Mouse (Mus musculus): ENCODE data around the gene Pcgf5. TPM values are rescaled to one million over a fixed set of nuclear protein-coding genes. Genes with fewer than 3 reads are reported as not detected.

Pcgf5 gene
- polyA plus RNA-seq, 1 experiment: 19.0 TPM

- H3K4me1 ChIP-seq (ENCODE audit: control insufficient read depth, insufficient read depth, insufficient read length, low read length): peaks cover 3% of the 10 kb centered on the region; the same call in 1 of the 2 replicates
- no peak overlapping the region for H3K4me3 ChIP-seq (ENCODE audit: insufficient read depth, low read depth, low read length)
- no peak overlapping the region for H3K27ac ChIP-seq (replicated peaks; ENCODE audit: low read depth, low read length)
These were observed 25.0 kb downstream of the Pcgf5 start for GRCm38 (mm10) chr19:36373056-36373621.

GRCm38 (mm10) chr19:36375200-36375783, 27.2 kb downstream of the Pcgf5 start:
- H3K4me1 ChIP-seq (ENCODE audit: control insufficient read depth, insufficient read depth, insufficient read length, low read length): peaks cover 3% of the 10 kb centered on the region; the same call in 1 of the 2 replicates
- peak overlapping the region; percentile 31 for H3K4me3 ChIP-seq (ENCODE audit: insufficient read depth, low read depth, low read length)
- H3K27ac ChIP-seq (replicated peaks; ENCODE audit: low read depth, low read length): peak overlapping the region; percentile 69

GRCm38 (mm10) chr19:36377729-36378128, 29.6 kb downstream of the Pcgf5 start:
- peaks cover 3% of the 10 kb centered on the region; the same call in 1 of the 2 replicates for H3K4me1 ChIP-seq (ENCODE audit: control insufficient read depth, insufficient read depth, insufficient read length, low read length)
- H3K4me3 ChIP-seq (ENCODE audit: insufficient read depth, low read depth, low read length): no peak overlapping the region
- no peak overlapping the region for H3K27ac ChIP-seq (replicated peaks; ENCODE audit: low read depth, low read length)

GRCm38 (mm10) chr19:36378511-36379232, 30.6 kb downstream of the Pcgf5 start:
- Histone ChIP-seq H3K4me1 (ENCODE audit: control insufficient read depth, insufficient read depth, insufficient read length, low read length) (peaks cover 3% of the 10 kb centered on the region; the same call in 1 of the 2 replicates), H3K4me3 (ENCODE audit: insufficient read depth, low read depth, low read length) (no peak overlapping the region), H3K27ac (replicated peaks; ENCODE audit: low read depth, low read length) (no peak overlapping the region)

GRCm38 (mm10) chr19:36382901-36383300, 34.8 kb downstream of the Pcgf5 start:
- Histone ChIP-seq H3K27ac (replicated peaks; ENCODE audit: low read depth, low read length) (no peak overlapping the region), H3K4me1 (ENCODE audit: control insufficient read depth, insufficient read depth, insufficient read length, low read length) (no peaks in the 10 kb centered on the region), H3K4me3 (ENCODE audit: insufficient read depth, low read depth, low read length) (no peak overlapping the region)

- H3K4me1 ChIP-seq (ENCODE audit: control insufficient read depth, insufficient read depth, insufficient read length, low read length): no peaks in the 10 kb centered on the region
- H3K4me3 ChIP-seq (ENCODE audit: insufficient read depth, low read depth, low read length): no peak overlapping the region
- no peak overlapping the region for H3K27ac ChIP-seq (replicated peaks; ENCODE audit: low read depth, low read length)
These were observed 35.9 kb downstream of the Pcgf5 start for GRCm38 (mm10) chr19:36383977-36384376.

GRCm38 (mm10) chr19:36384426-36384825, 36.3 kb downstream of the Pcgf5 start:
- H3K27ac ChIP-seq (replicated peaks; ENCODE audit: low read depth, low read length): no peak overlapping the region
- no peak overlapping the region for H3K4me3 ChIP-seq (ENCODE audit: insufficient read depth, low read depth, low read length)
- H3K4me1 ChIP-seq (ENCODE audit: control insufficient read depth, insufficient read depth, insufficient read length, low read length): no peaks in the 10 kb centered on the region

DNA sequence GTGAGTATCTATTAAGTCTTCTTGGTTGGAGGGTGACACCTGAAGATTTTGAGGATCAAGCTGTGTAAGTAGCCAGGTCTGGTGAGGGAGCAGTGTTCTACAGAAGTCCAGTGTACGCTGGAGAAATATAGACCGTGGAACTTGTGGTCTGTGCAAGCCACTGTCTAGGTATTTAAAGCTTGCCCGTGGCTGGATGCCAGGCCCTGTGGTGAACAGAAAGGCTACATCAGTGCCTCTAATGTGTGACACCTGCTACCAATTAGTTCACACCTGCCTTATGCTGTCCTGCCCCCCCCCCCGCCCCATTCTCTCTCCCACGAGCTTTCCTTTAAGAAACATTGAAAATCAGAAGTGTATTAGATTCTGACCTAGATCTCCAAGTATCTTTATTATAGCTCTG, 40.4 kb downstream of the Pcgf5 start:
- Histone ChIP-seq H3K4me1 (ENCODE audit: control insufficient read depth, insufficient read depth, insufficient read length, low read length) (no peaks in the 10 kb centered on the region), H3K27ac (replicated peaks; ENCODE audit: low read depth, low read length) (no peak overlapping the region), H3K4me3 (ENCODE audit: insufficient read depth, low read depth, low read length) (no peak overlapping the region)

- Histone ChIP-seq H3K27ac (replicated peaks; ENCODE audit: low read depth, low read length) (no peak overlapping the region), H3K4me3 (ENCODE audit: insufficient read depth, low read depth, low read length) (no peak overlapping the region), H3K4me1 (ENCODE audit: control insufficient read depth, insufficient read depth, insufficient read length, low read length) (no peaks in the 10 kb centered on the region)
These were observed 42.6 kb downstream of the Pcgf5 start for GRCm38 (mm10) chr19:36390714-36391113.

GRCm38 (mm10) chr19:36398500-36398899, 50.4 kb downstream of the Pcgf5 start:
- Histone ChIP-seq H3K27ac (replicated peaks; ENCODE audit: low read depth, low read length) (no peak overlapping the region), H3K4me1 (ENCODE audit: control insufficient read depth, insufficient read depth, insufficient read length, low read length) (no peaks in the 10 kb centered on the region), H3K4me3 (ENCODE audit: insufficient read depth, low read depth, low read length) (no peak overlapping the region)

DNA sequence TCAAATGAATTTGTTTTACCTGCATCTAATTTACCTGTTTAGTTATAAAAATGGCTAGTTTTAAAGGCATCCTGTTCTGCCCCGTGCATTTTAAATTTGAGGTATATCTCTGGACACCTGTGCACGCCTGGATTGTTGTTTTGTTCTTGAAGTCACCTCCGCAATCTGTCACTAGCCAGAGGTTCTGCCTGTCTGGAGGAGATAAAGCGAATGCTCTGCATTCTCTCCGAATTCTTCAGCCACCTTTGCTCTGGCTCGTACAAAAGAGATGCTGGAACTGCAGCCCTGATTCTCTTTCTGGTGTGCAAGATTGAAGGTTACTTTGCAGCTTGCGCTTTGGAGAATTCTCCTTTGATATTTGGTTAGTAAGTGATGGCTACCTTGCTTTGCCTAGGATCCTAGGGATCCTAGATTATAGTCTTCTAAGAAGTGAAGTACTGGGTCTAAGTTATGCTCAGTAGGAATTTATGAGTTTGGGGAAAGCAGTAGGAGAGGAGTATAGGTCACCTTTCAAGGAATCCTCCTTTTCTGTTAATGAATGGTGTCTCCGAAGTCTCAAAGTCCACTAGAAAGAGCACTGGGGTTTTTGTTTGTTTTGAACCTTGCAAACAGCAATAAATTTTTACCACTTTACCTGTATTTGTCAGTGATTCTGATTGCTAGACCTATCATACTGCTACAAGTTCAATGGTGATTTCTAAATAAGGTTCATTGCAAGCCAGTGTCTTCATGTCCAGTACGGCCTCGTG, 60.4 kb downstream of the Pcgf5 start:
- Histone ChIP-seq H3K4me3 (ENCODE audit: insufficient read depth, low read depth, low read length) (no peak overlapping the region), H3K4me1 (ENCODE audit: control insufficient read depth, insufficient read depth, insufficient read length, low read length) (no peaks in the 10 kb centered on the region; the same call in 1 of the 2 replicates), H3K27ac (replicated peaks; ENCODE audit: low read depth, low read length) (no peak overlapping the region)

GRCm38 (mm10) chr19:36409280-36409860, 61.3 kb downstream of the Pcgf5 start:
- H3K4me3 ChIP-seq (ENCODE audit: insufficient read depth, low read depth, low read length): peak overlapping the region; percentile 98
- H3K27ac ChIP-seq (replicated peaks; ENCODE audit: low read depth, low read length): peak overlapping the region; percentile 25; the same call in 1 of the 2 replicates
- no peaks in the 10 kb centered on the region; the same call in 1 of the 2 replicates for H3K4me1 ChIP-seq (ENCODE audit: control insufficient read depth, insufficient read depth, insufficient read length, low read length)

DNA sequence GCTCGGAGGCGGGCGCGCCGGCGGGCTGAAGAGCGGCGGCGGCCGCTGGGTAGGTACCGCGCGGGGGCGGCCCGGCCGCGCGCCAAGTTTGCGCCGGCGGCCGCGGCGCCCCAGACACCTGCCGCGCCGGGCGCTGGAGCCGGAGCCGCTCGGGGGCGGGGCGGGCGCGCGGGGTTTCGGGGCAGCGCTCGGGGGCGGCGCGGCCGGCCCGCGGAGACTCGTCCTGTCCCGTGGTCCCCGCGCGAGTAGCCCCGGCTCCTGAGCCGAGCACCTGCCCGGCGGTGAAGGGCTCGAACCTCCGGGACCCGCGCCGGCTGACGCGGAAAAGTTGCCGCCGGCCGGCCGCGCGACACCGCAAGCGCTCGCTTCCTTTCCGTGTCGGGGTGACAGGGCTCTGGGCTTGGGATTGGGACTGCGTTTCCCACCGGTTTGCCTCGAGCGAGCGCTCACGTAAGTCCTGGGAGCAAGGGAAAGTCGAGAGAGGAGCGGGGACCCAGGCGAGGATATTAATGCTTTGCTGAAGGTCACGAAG, 61.8 kb downstream of the Pcgf5 start:
- Histone ChIP-seq H3K4me1 (ENCODE audit: control insufficient read depth, insufficient read depth, insufficient read length, low read length) (no peaks in the 10 kb centered on the region; the same call in 1 of the 2 replicates), H3K4me3 (ENCODE audit: insufficient read depth, low read depth, low read length) (peak overlapping the region; percentile 98), H3K27ac (replicated peaks; ENCODE audit: low read depth, low read length) (0 out of 2 replicates have a peak overlapping the region, but pooled peaks have one; percentile 52)

GRCm38 (mm10) chr19:36419885-36420284, 71.8 kb downstream of the Pcgf5 start:
- Histone ChIP-seq H3K4me1 (ENCODE audit: control insufficient read depth, insufficient read depth, insufficient read length, low read length) (no peaks in the 10 kb centered on the region), H3K4me3 (ENCODE audit: insufficient read depth, low read depth, low read length) (no peak overlapping the region), H3K27ac (replicated peaks; ENCODE audit: low read depth, low read length) (no peak overlapping the region)

All from brown adipose tissue, adult 24 weeks (tissue).